Mouse (Mus musculus) limb, embryonic 14.5 days (tissue): Measurements from ENCODE around the gene Gm20518. TPM values are rescaled to one million over a fixed set of nuclear protein-coding genes. Genes with fewer than 3 reads are reported as not detected.

Experiments used
- ATAC-seq: fragments of 200-750 bp; cut with Nextera tagmentation; 2 replicates; pipeline ENCODE4 v1.8.0; 2017; ENCODE audit warnings: low read depth, moderate number of reproducible peaks, moderate TSS enrichment; ENCODE audit not compliant: low FRiP score
- DNase-seq: peaks from one replicate; pipeline ENCODE4 v3.0.0-alpha.2; 2015; ENCODE audit warnings: low spot score
- H3K27ac ChIP-seq: fragments of 300-500 bp; sonication (generic); replicated peaks from 2 replicates; pipeline ENCODE4 v1.5.1; 2014; ENCODE audit warnings: low read depth, mild to moderate bottlenecking, low read length, moderate library complexity, mixed read lengths
- H3K27me3 ChIP-seq: fragments of 300-500 bp; sonication (generic); 2 replicates; pipeline ENCODE4 v1.6.1; 2014; ENCODE audit warnings: low read length, mixed read lengths; ENCODE audit not compliant: control insufficient read depth, insufficient read depth
- H3K36me3 ChIP-seq: fragments of 300-500 bp; sonication (generic); 2 replicates; pipeline ENCODE4 v1.6.1; 2014; ENCODE audit warnings: mild to moderate bottlenecking, low read length, moderate library complexity, mixed read lengths; ENCODE audit not compliant: control insufficient read depth, insufficient read depth
- H3K4me1 ChIP-seq: fragments of 300-500 bp; sonication (generic); 2 replicates; pipeline ENCODE4 v1.6.1; 2014; ENCODE audit warnings: antibody characterized with exemption, low read length, mixed read lengths; ENCODE audit not compliant: control insufficient read depth, insufficient read depth
- H3K4me2 ChIP-seq: fragments of 300-500 bp; sonication (generic); replicated peaks from 2 replicates; pipeline ENCODE4 v1.6.1; 2014; ENCODE audit warnings: low read depth, mild to moderate bottlenecking, low read length, moderate library complexity; ENCODE audit not compliant: severe bottlenecking
- H3K4me3 ChIP-seq: fragments of 300-500 bp; sonication (generic); replicated peaks from 2 replicates; pipeline ENCODE4 v1.5.1; 2014; ENCODE audit warnings: low read length
- H3K9ac ChIP-seq: fragments of 300-500 bp; sonication (generic); 2 replicates; pipeline ENCODE4 v1.6.1; 2014; ENCODE audit warnings: mild to moderate bottlenecking, low read depth, low read length, moderate library complexity; ENCODE audit not compliant: severe bottlenecking
- H3K9me3 ChIP-seq: fragments of 300-500 bp; sonication (generic); 2 replicates; pipeline ENCODE4 v1.6.1; 2016; ENCODE audit warnings: low read length; ENCODE audit not compliant: control insufficient read depth
- POLR2A ChIP-seq: fragments of 200-500 bp; IDR thresholded peaks from 2 replicates; pipeline ENCODE4 v1.8.0; 2012; ENCODE audit warnings: inconsistent platforms, mild to moderate bottlenecking, moderate library complexity, borderline replicate concordance; ENCODE audit not compliant: insufficient read depth, insufficient read length; ENCODE audit errors: extremely low read depth
- WGBS: fragments of 180-500 bp; shearing (Covaris S2); extraction: QIAGEN DNeasy Blood & Tissue Kit; methylation state at CpG from one replicate; pipeline ENCODE4 v1.1.7; 2014; 5-methylcytosine and 5-hydroxymethylcytosine counted together
- polyA plus RNA-seq, 2 experiments: library from polyadenylated mRNA; depleted of rRNA in 1 of 2; stranded (reverse) in 1 of 2; unstranded in 1 of 2; fragments of >200 nt; fragmentation: Nextera tagmentation in 1 of 2; extraction: Ambion mirVana in 1 of 2; gene quantifications; 2 replicates each; pipeline versions ENCODE4 v1.2.1 to v1.2.3; 2012 to 2014

Gm20518 gene
- polyA plus RNA-seq, 2 experiments: 0.22 to 2.1 TPM

GRCm38 (mm10) chr16:17934445-17934910 is 43.0 kb upstream of the Gm20518 start:
- WGBS: 67% methylated on average over 3 of the region's 3 CpGs
- no peak for TF ChIP-seq POLR2A

GRCm38 (mm10) chr16:17933594-17934444 is 42.3 kb upstream of the Gm20518 start:
- DNase-seq: no peak
- Histone ChIP-seq H3K27ac (no peak overlapping the region), H3K27me3 (no peaks in the 10 kb centered on the region), H3K9me3 (no peaks in the 10 kb centered on the region), H3K4me2 (no peak overlapping the region), H3K4me1 (no peaks in the 10 kb centered on the region), H3K4me3 (no peak overlapping the region), H3K36me3 (no peaks in the 10 kb centered on the region), H3K9ac (no peak overlapping the region)
- no peak for TF ChIP-seq POLR2A
- WGBS: 73% methylated on average over 9 of the region's 9 CpGs
- ATAC-seq: no peak

More at GRCm38 (mm10) chr16:17934445-17934910, 43.0 kb upstream of the Gm20518 start:
- DNase-seq (no peak), ATAC-seq (no peak)
- H3K27ac ChIP-seq: no peak overlapping the region
- no peak overlapping the region for H3K4me2 ChIP-seq
- no peak overlapping the region for H3K4me3 ChIP-seq
- H3K4me1 ChIP-seq: no peaks in the 10 kb centered on the region
- H3K9me3 ChIP-seq: no peaks in the 10 kb centered on the region
- H3K36me3 ChIP-seq: no peaks in the 10 kb centered on the region
- H3K27me3 ChIP-seq: no peaks in the 10 kb centered on the region
- H3K9ac ChIP-seq: no peak overlapping the region

- H3K27ac ChIP-seq: no peak overlapping the region
- H3K9ac ChIP-seq: no peak overlapping the region
- no peak overlapping the region for H3K4me3 ChIP-seq
- no peaks in the 10 kb centered on the region for H3K27me3 ChIP-seq
- no peak for TF ChIP-seq POLR2A
- no peaks in the 10 kb centered on the region for H3K9me3 ChIP-seq
- DNase-seq: no peak
- no peak for ATAC-seq
- no peaks in the 10 kb centered on the region for H3K36me3 ChIP-seq
- H3K4me1 ChIP-seq: no peaks in the 10 kb centered on the region
- no peak overlapping the region for H3K4me2 ChIP-seq
- WGBS: 53% methylated on average over 5 of the region's 5 CpGs
Observed at GRCm38 (mm10) chr16:17931906-17932460, 40.5 kb upstream of the Gm20518 start.

- Histone ChIP-seq H3K27ac (no peak overlapping the region), H3K9ac (no peak overlapping the region), H3K4me2 (no peak overlapping the region), H3K4me1 (no peaks in the 10 kb centered on the region), H3K4me3 (no peak overlapping the region), H3K9me3 (no peaks in the 10 kb centered on the region), H3K27me3 (no peaks in the 10 kb centered on the region), H3K36me3 (peaks cover 14% of the 10 kb centered on the region)
- no peak for DNase-seq
- WGBS: 64% methylated on average over 2 of the region's 2 CpGs
- no peak for ATAC-seq
- TF ChIP-seq POLR2A: no peak
Observed at GRCm38 (mm10) chr16:17929631-17930030, 38.2 kb upstream of the Gm20518 start.

- no peak for DNase-seq
- H3K4me2 ChIP-seq: no peak overlapping the region; the same call in 1 of the 2 replicates
- no peak for TF ChIP-seq POLR2A
- H3K36me3 ChIP-seq: peaks cover 14% of the 10 kb centered on the region
- H3K4me3 ChIP-seq: no peak overlapping the region
- no peaks in the 10 kb centered on the region for H3K27me3 ChIP-seq
- 27% methylated on average over 2 of the region's 2 CpGs for WGBS
- H3K4me1 ChIP-seq: no peaks in the 10 kb centered on the region
- no peak overlapping the region for H3K9ac ChIP-seq
- H3K9me3 ChIP-seq: no peaks in the 10 kb centered on the region
- no peak overlapping the region for H3K27ac ChIP-seq
- no peak for ATAC-seq
Observed at GRCm38 (mm10) chr16:17929211-17929610, 37.7 kb upstream of the Gm20518 start.
